Mouse (Mus musculus) ES-Bruce4 (cell line): ENCODE measurements around the gene Vps18. TPM values are rescaled to one million over a fixed set of nuclear protein-coding genes. Genes with fewer than 3 reads are reported as not detected.

ENCODE experiments used
- H3K27ac ChIP-seq: 2 replicates; pipeline ENCODE4 v1.5.1; 2012; ENCODE audit warnings: low read length, inconsistent platforms; ENCODE audit not compliant: insufficient read depth
- H3K27me3 ChIP-seq: 2 replicates; pipeline ENCODE4 v1.6.1; 2012; ENCODE audit warnings: mild to moderate bottlenecking, low read length, inconsistent platforms; ENCODE audit not compliant: control insufficient read depth, poor library complexity, insufficient read depth, severe bottlenecking
- H3K36me3 ChIP-seq: 2 replicates; pipeline ENCODE4 v1.6.1; 2012; ENCODE audit warnings: inconsistent platforms, mild to moderate bottlenecking, low read length, moderate library complexity; ENCODE audit not compliant: control insufficient read depth, poor library complexity, insufficient read depth, severe bottlenecking
- H3K4me1 ChIP-seq: one replicate; pipeline ENCODE4 v1.8.1; 2011; ENCODE audit warnings: low read length; ENCODE audit not compliant: control insufficient read depth, insufficient read depth
- H3K4me3 ChIP-seq: 2 replicates; pipeline ENCODE4 v1.5.1; 2011; ENCODE audit warnings: low read depth, mild to moderate bottlenecking, low read length
- H3K9ac ChIP-seq: 2 replicates; pipeline ENCODE4 v1.6.1; 2012; ENCODE audit warnings: low read depth, mild to moderate bottlenecking, inconsistent platforms; ENCODE audit not compliant: poor library complexity, severe bottlenecking
- H3K9me3 ChIP-seq: replicated peaks from 2 replicates; pipeline ENCODE4 v1.6.1; 2012; ENCODE audit warnings: mild to moderate bottlenecking, low read length, inconsistent platforms; ENCODE audit not compliant: control insufficient read depth, poor library complexity, insufficient read depth, severe bottlenecking
- CTCF ChIP-seq: IDR thresholded peaks from one replicate; pipeline ENCODE4 v1.8.1; 2011; ENCODE audit warnings: low read depth, low read length
- EP300 ChIP-seq: IDR thresholded peaks from 2 replicates; pipeline ENCODE4 v1.6.1; 2011; ENCODE audit warnings: low read depth, low read length; ENCODE audit not compliant: insufficient read depth
- POLR2A ChIP-seq: IDR thresholded peaks from one replicate; pipeline ENCODE4 v1.8.1; 2011; ENCODE audit warnings: low read length; ENCODE audit not compliant: insufficient read depth
- polyA plus RNA-seq: library from polyadenylated mRNA; stranded (reverse); fragments of >200 nt; gene quantifications from 2 replicates; pipeline ENCODE4 v1.2.4, GENCODE M21; 2011; ENCODE audit warnings: low read depth; ENCODE audit not compliant: missing spikeins, insufficient read depth, insufficient read length

Vps18 gene
- polyA plus RNA-seq, 1 experiment: 11.7 TPM

DNA sequence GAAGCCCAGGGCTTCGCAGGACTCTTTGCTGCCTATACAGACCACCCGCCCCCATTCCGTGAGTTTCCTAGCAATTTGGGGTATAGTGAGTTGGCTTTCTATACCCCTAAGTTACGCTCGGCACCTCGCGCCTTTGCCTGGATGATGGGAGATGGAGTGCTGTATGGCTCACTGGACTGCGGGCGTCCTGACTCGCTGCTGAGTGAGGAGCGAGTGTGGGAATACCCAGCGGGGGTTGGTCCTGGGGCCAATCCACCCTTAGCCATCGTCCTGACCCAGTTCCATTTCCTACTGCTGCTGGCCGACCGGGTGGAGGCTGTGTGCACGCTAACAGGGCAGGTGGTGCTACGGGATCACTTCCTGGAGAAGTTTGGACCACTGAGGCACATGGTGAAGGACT is 4.8 kb downstream of the Vps18 start:
- 0 out of 2 replicates have a peak overlapping the region, but pooled peaks have one; percentile 2 for H3K9ac ChIP-seq
- 0 out of 2 replicates have a peak, but pooled peaks cover 8% of the 10 kb centered on the region for H3K36me3 ChIP-seq
- H3K27me3 ChIP-seq: no peaks in the 10 kb centered on the region
- no peaks in the 10 kb centered on the region for H3K9me3 ChIP-seq
- TF ChIP-seq EP300 (no peak), CTCF (no peak), POLR2A (no peak)
- no peaks in the 10 kb centered on the region for H3K4me1 ChIP-seq
- H3K27ac ChIP-seq: no peak overlapping the region
- H3K4me3 ChIP-seq: peak overlapping the region; percentile 46

DNA sequence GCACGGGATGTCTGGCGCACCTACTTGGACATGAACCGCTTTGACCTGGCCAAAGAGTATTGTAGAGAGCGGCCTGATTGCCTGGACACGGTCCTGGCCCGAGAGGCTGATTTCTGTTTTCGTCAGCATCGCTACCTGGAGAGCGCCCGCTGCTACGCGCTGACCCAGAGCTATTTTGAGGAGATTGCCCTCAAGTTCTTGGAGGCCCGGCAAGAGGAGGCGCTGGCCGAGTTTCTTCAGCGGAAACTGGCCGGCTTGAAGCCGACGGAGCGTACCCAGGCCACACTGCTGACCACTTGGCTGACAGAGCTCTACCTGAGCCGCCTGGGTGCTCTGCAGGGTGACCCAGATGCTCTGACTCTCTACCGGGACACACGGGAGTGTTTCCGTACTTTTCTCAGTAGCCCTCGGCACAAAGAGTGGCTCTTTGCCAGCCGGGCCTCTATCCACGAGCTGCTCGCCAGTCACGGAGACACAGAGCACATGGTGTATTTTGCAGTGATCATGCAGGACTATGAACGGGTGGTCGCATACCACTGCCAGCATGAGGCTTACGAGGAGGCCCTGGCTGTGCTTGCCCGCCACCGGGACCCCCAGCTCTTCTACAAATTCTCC is 5.3 kb downstream of the Vps18 start:
- H3K9ac ChIP-seq: 0 out of 2 replicates have a peak overlapping the region, but pooled peaks have one; percentile 2
- no peak for TF ChIP-seq EP300
- TF ChIP-seq POLR2A: no peak
- no peak for TF ChIP-seq CTCF
- no peaks in the 10 kb centered on the region for H3K9me3 ChIP-seq
- H3K4me3 ChIP-seq: peak overlapping the region; percentile 46
- H3K27ac ChIP-seq: no peak overlapping the region
- no peaks in the 10 kb centered on the region for H3K27me3 ChIP-seq
- 0 out of 2 replicates have a peak, but pooled peaks cover 8% of the 10 kb centered on the region for H3K36me3 ChIP-seq
- H3K4me1 ChIP-seq: no peaks in the 10 kb centered on the region

DNA sequence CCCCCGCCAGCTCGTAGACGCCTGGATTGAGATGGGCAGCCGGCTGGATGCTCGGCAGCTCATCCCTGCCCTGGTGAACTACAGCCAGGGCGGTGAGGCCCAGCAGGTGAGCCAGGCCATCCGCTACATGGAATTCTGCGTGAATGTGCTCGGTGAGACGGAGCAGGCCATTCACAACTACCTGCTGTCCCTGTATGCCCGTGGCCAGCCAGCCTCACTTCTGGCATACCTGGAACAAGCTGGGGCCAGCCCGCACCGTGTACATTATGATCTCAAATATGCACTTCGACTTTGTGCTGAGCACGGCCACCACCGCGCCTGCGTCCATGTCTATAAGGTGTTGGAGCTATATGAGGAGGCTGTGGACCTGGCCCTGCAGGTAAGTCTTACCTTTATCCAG is 5.9 kb downstream of the Vps18 start:
- Histone ChIP-seq H3K27ac (no peak overlapping the region), H3K36me3 (0 out of 2 replicates have a peak, but pooled peaks cover 8% of the 10 kb centered on the region), H3K9me3 (no peaks in the 10 kb centered on the region), H3K9ac (0 out of 2 replicates have a peak overlapping the region, but pooled peaks have one; percentile 2), H3K4me1 (no peaks in the 10 kb centered on the region), H3K4me3 (peak overlapping the region; percentile 46), H3K27me3 (no peaks in the 10 kb centered on the region)
- TF ChIP-seq CTCF (no peak), EP300 (no peak), POLR2A (no peak)

DNA sequence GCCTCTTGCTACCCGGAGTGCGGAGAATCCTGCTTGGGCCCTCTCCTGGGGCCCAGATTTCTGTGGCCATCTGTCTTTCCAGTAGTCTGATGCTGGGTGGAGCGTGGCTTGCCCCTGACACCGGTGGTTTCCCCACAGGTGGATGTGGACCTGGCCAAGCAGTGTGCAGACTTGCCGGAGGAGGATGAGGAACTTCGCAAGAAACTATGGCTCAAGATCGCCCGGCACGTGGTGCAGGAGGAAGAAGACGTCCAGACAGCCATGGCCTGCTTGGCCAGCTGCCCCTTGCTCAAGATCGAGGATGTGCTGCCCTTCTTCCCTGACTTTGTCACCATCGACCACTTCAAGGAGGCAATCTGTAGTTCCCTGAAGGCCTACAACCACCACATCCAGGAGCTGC is 8.2 kb downstream of the Vps18 start:
- Histone ChIP-seq H3K9me3 (no peaks in the 10 kb centered on the region), H3K4me1 (no peaks in the 10 kb centered on the region), H3K4me3 (no peak overlapping the region), H3K27ac (no peak overlapping the region), H3K9ac (no peak overlapping the region), H3K36me3 (no peaks in the 10 kb centered on the region), H3K27me3 (no peaks in the 10 kb centered on the region)
- TF ChIP-seq POLR2A: no peak
- no peak for TF ChIP-seq EP300
- TF ChIP-seq CTCF: no peak

DNA sequence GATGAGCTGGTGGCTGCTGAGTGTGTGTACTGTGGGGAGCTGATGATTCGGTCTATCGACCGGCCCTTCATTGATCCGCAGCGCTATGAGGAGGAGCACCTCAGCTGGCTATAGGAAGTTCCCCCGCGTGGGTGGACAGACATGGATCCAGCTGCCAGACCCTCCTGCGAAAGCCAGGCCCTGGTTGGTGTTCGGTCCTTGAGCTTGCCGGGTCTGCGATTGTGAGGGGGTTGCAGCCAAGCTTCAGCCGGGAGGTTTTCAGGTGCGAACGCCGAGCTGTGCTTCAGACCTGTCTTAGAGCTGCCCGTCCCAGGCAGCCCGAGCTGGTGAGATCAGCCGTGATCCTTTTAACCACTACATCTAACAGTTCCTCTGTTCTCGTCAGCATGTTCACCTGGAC is 9.0 kb downstream of the Vps18 start:
- no peak overlapping the region for H3K9ac ChIP-seq
- no peak overlapping the region for H3K27ac ChIP-seq
- no peaks in the 10 kb centered on the region for H3K27me3 ChIP-seq
- no peaks in the 10 kb centered on the region for H3K4me1 ChIP-seq
- no peak overlapping the region for H3K4me3 ChIP-seq
- no peaks in the 10 kb centered on the region for H3K9me3 ChIP-seq
- H3K36me3 ChIP-seq: no peaks in the 10 kb centered on the region
- no peak for TF ChIP-seq EP300
- TF ChIP-seq POLR2A: no peak
- TF ChIP-seq CTCF: no peak

DNA sequence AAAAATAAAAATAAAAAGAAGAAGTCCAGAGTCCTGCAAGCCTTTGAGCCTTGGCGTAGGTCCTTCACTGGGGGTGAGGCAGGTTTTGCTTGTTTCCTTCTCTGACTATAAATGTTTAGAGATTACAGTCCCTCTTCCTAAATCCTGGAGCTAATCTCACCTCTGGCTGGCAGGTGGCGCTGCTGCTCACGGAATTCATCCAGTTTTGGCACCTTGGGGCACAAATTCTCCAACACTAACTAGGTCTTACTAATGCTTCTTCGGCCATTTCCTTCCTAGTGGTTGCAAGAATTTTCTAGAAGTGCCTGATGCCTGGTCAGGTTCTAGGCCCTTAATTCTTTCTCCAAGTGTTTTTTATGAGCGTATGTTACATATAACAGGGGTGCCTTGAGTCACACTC is 9.8 kb downstream of the Vps18 start:
- Histone ChIP-seq H3K9ac (no peak overlapping the region), H3K27me3 (no peaks in the 10 kb centered on the region), H3K36me3 (no peaks in the 10 kb centered on the region), H3K4me3 (no peak overlapping the region), H3K4me1 (no peaks in the 10 kb centered on the region), H3K9me3 (no peaks in the 10 kb centered on the region), H3K27ac (no peak overlapping the region)
- no peak for TF ChIP-seq POLR2A
- peak; percentile 86 for TF ChIP-seq CTCF
- no peak for TF ChIP-seq EP300
